9 mouse cellular contexts compared by ENCODE assay signal in the genomic region with DNA sequence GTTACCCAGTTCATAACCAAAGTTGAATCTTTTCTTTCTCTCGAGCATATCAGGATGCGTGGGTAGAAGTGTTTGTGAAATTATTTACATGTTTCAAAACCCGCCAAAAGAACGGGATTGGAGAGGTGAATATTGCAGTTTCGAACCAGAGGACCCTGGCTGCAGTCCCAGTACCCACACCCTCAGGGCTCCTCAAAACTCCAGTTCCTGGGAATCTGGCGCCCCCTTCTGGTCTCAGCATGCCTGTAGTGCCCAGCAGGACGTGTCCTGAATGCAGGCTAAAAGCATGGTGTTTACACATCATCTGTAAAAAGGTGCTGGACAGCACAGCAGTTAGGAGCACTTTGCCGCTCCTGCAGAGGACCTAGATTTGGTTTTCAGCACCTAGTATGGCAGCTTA. TPM values are rescaled to one million over a fixed set of nuclear protein-coding genes. Genes with fewer than 3 reads are reported as not detected.
DNase-seq lines count a peak whose midpoint lies in the region; ATAC-seq and TF ChIP-seq lines count a peak whose summit lies in the region.
"Had no signal": no experiment of that assay in that cellular context is flagged by ENCODE, and none has a peak within 500 bp of the region (broad histone marks: within the 10 kb centered on the region; RNA-seq: fewer than 3 reads in every experiment).

No protein-coding gene starts in this region.

- peaks cover 24% of the 10 kb centered on the region for H3K4me1 ChIP-seq in heart, embryonic 13.5 days
- peaks cover 6% of the 10 kb centered on the region for H3K4me1 ChIP-seq in midbrain, embryonic 11.5 days (ENCODE audit: control insufficient read depth, insufficient read depth, low read length)
- H3K4me1 ChIP-seq in stomach, postnatal 0 days (replicated peaks; ENCODE audit: control insufficient read depth, insufficient read depth): no peaks in the 10 kb centered on the region

- peak; percentile 39 to 60 for DNase-seq in heart, adult 18-20 months
- DNase-seq in heart, adult 8-10 months (ENCODE audit: low spot score): no peak
- peak; percentile 69 for DNase-seq in NIH3T3 (ENCODE audit: low read depth)
- DNase-seq in cerebellum, postnatal 36 days: peak; percentile 47 to 56
- peak; percentile 64 for DNase-seq in left cerebral cortex, postnatal 4 days
- DNase-seq in midbrain, embryonic 11.5 days (ENCODE audit: low spot score, missing footprints): peak; percentile 92
- peak; percentile 68 for DNase-seq in stomach, postnatal 0 days (ENCODE audit: low spot score)

- whole genome bisulfite sequencing in heart, embryonic 13.5 days: 53% methylated on average over 8 of the region's 8 CpGs
- WGBS in midbrain, embryonic 11.5 days: 56% methylated on average over 8 of the region's 8 CpGs
- WGBS in stomach, postnatal 0 days: 58% methylated on average over 8 of the region's 8 CpGs

- peak overlapping the region; percentile 99; the same call in 1 of the 2 replicates for H3K4me3 ChIP-seq in heart, embryonic 13.5 days
- H3K4me3 ChIP-seq in midbrain, embryonic 11.5 days (ENCODE audit: low read depth, low read length): no peak overlapping the region
- no peak overlapping the region for H3K4me3 ChIP-seq in stomach, postnatal 0 days (ENCODE audit: low read depth, low read length)

- H3K27me3 ChIP-seq in heart, embryonic 13.5 days (replicated peaks): peaks cover 21% of the 10 kb centered on the region; the same call in 1 of the 2 replicates
- H3K27me3 ChIP-seq in midbrain, embryonic 11.5 days (ENCODE audit: control insufficient read depth, insufficient read depth, low read length): no peaks in the 10 kb centered on the region
- no peaks in the 10 kb centered on the region for H3K27me3 ChIP-seq in stomach, postnatal 0 days (ENCODE audit: control insufficient read depth, insufficient read depth, low read length)
- H3K27me3 ChIP-seq: neural tube, embryonic 12.5 days had no signal

- intact Hi-C loops in left cerebral cortex, postnatal 4 days (cut with DNase I): no loop called here

- H3K4me2 ChIP-seq in heart, embryonic 13.5 days: peak overlapping the region; percentile 85
- no peak overlapping the region for H3K4me2 ChIP-seq in midbrain, embryonic 11.5 days
- H3K4me2 ChIP-seq in stomach, postnatal 0 days (replicated peaks; ENCODE audit: low read depth): no peak overlapping the region

- no peak for ATAC-seq in heart, embryonic 13.5 days (ENCODE audit: extremely low read depth, insufficient number of reproducible peaks, low FRiP score, low TSS enrichment)
- ATAC-seq in midbrain, embryonic 11.5 days (ENCODE audit: low FRiP score): no peak
- no peak for ATAC-seq in stomach, postnatal 0 days (ENCODE audit: low FRiP score, low TSS enrichment)

- H3K27ac ChIP-seq in heart, embryonic 13.5 days (replicated peaks): no peak overlapping the region
- no peak overlapping the region for H3K27ac ChIP-seq in midbrain, embryonic 11.5 days (ENCODE audit: low read depth, low read length)
- H3K27ac ChIP-seq in stomach, postnatal 0 days (replicated peaks): no peak overlapping the region

- H3K9ac ChIP-seq in heart, embryonic 13.5 days: no peak overlapping the region
- no peak overlapping the region for H3K9ac ChIP-seq in midbrain, embryonic 11.5 days (ENCODE audit: low read length)
- no peak overlapping the region for H3K9ac ChIP-seq in stomach, postnatal 0 days (ENCODE audit: low read length)

- TF ChIP-seq EP300 in stomach, postnatal 0 days (optimal IDR thresholded peaks at IDR 0.05): no peak

- peak; percentile 70 for TF ChIP-seq CTCF in stomach, postnatal 0 days (IDR thresholded peaks at IDR 0.05; ENCODE audit: low read depth)

- no peaks in the 10 kb centered on the region for H3K9me3 ChIP-seq in heart, embryonic 13.5 days
- H3K9me3 ChIP-seq in midbrain, embryonic 11.5 days (ENCODE audit: control insufficient read depth, low read length): no peaks in the 10 kb centered on the region
- H3K9me3 ChIP-seq in stomach, postnatal 0 days (ENCODE audit: control insufficient read depth, low read length): no peaks in the 10 kb centered on the region
- H3K9me3 ChIP-seq: neural tube, embryonic 12.5 days had no signal

- peaks cover 15% of the 10 kb centered on the region for H3K36me3 ChIP-seq in heart, embryonic 13.5 days
- 0 out of 2 replicates have a peak, but pooled peaks cover under 1% of the 10 kb centered on the region for H3K36me3 ChIP-seq in midbrain, embryonic 11.5 days (ENCODE audit: control insufficient read depth, insufficient read depth, low read length)
- H3K36me3 ChIP-seq in stomach, postnatal 0 days (ENCODE audit: control insufficient read depth, insufficient read depth, low read length): no peaks in the 10 kb centered on the region

RNA-seq across cellular contexts. Expression of gene Paxbp1, which starts 1.2 kb away (rescaled TPM):
- total RNA-seq in heart, adult 18-20 months (2021): 10 to 100 TPM; 11.3 to 12.4 TPM
- total RNA-seq in heart, adult 8-10 months (2022): 10 to 100 TPM in 3 of 4 experiments, 1 to 10 TPM in 1; 8.1 to 18.6 (median 12.5) TPM
- 30.4 and 34.5 TPM in 2 replicates for polyA plus RNA-seq in heart, embryonic 13.5 days (2015; fragmentation: Nextera tagmentation; extraction: Ambion mirVana)
- total RNA-seq in left cerebral cortex, postnatal 4 days (2021): 10 to 100 TPM; 91.2 to 94.8 TPM
- polyA plus RNA-seq in midbrain, embryonic 11.5 days (2014; fragmentation: Nextera tagmentation; extraction: Ambion mirVana): 86.4 and 97.2 TPM in 2 replicates
- 13.8 and 15.0 TPM in 2 replicates for polyA plus RNA-seq in stomach, postnatal 0 days (2015; fragmentation: Nextera tagmentation; extraction: Ambion mirVana)

RNA-seq across cellular contexts. Expression of gene Synj1, which starts 34.4 kb away (rescaled TPM):
- 10 to 100 TPM; 28.4 to 33.6 TPM for total RNA-seq in heart, adult 18-20 months (2021)
- total RNA-seq in heart, adult 8-10 months (2022): 10 to 100 TPM; 28.0 to 36.2 (median 29.7) TPM
- 9.5 and 11.4 TPM in 2 replicates for polyA plus RNA-seq in heart, embryonic 13.5 days (2015; fragmentation: Nextera tagmentation; extraction: Ambion mirVana)
- 100 to 1,000 TPM; 140 to 164 TPM for total RNA-seq in left cerebral cortex, postnatal 4 days (2021)
- 23.3 and 27.0 TPM in 2 replicates for polyA plus RNA-seq in midbrain, embryonic 11.5 days (2014; fragmentation: Nextera tagmentation; extraction: Ambion mirVana)
- 5.2 and 5.6 TPM in 2 replicates for polyA plus RNA-seq in stomach, postnatal 0 days (2015; fragmentation: Nextera tagmentation; extraction: Ambion mirVana)

RNA-seq across cellular contexts. Expression of gene 4932438H23Rik, which starts 49.4 kb away (rescaled TPM):
- total RNA-seq in heart, adult 18-20 months (2021): under 1 TPM; 0.13 to 0.17 TPM
- total RNA-seq in heart, adult 8-10 months (2022): under 1 TPM in 3 of 4 experiments, not detected in 1; 0.11 to 0.16 (median 0.14) TPM
- not detected in 2 replicates for polyA plus RNA-seq in heart, embryonic 13.5 days (2015; fragmentation: Nextera tagmentation; extraction: Ambion mirVana)
- under 1 TPM; 0.40 to 0.44 TPM for total RNA-seq in left cerebral cortex, postnatal 4 days (2021)
- polyA plus RNA-seq in midbrain, embryonic 11.5 days (2014; fragmentation: Nextera tagmentation; extraction: Ambion mirVana): 0.26 TPM in 1 of 2 replicates, not detected in the other
- polyA plus RNA-seq in stomach, postnatal 0 days (2015; fragmentation: Nextera tagmentation; extraction: Ambion mirVana): 0.04 and 0.10 TPM in 2 replicates

Comparison
In these comparisons a context has a peak if more than half of its experiments do, and no peak if none do; other contexts are left out.
1. RNA of gene Paxbp1, which starts 1.2 kb away (total RNA-seq): 91.2 to 94.8 TPM in left cerebral cortex, postnatal 4 days; 8.1 to 18.6 TPM in heart, adult 8-10 months and 11.3 to 12.4 TPM in heart, adult 18-20 months; every median in the first group is over 4 times any median in the second.